In genomic region chr16:96684581-96684980, GRCm38 (mm10) we compare ENCODE assay signal across 8 mouse cellular contexts.
DNase-seq lines count a peak whose midpoint lies in the region; ATAC-seq and TF ChIP-seq lines count a peak whose summit lies in the region.

No protein-coding gene starts in this region.

- DNase-seq in cerebellum, adult 11 months = peak; percentile 51
- DNase-seq in urinary bladder, postnatal 14 days (ENCODE audit: low spot score) = peak; percentile 71
- DNase-seq in urinary bladder, postnatal 10 days (ENCODE audit: low spot score) = no peak
- peak; percentile 53 for DNase-seq in embryonic facial prominence, embryonic 10.5 days (ENCODE audit: low spot score)
- DNase-seq in hindlimb bud, embryonic 11.5 days (ENCODE audit: extremely low spot score, low read depth, low spot score) = peak; percentile 31
- DNase-seq in lung, postnatal 0 days (ENCODE audit: low spot score) = peak; percentile 51
- DNase-seq in right cerebral cortex, postnatal 10 days (ENCODE audit: low spot score in 2 of 2) = peak; percentile 73 to 84

- no peak overlapping the region for H3K27ac ChIP-seq in embryonic facial prominence, embryonic 10.5 days (replicated peaks)
- no peak overlapping the region for H3K27ac ChIP-seq in lung, postnatal 0 days (ENCODE audit: low read length)

- TF ChIP-seq CTCF in lung, postnatal 0 days (IDR thresholded peaks at IDR 0.05) = peak; percentile 81

- H3K9me3 ChIP-seq in embryonic facial prominence, embryonic 10.5 days = no peaks in the 10 kb centered on the region
- no peaks in the 10 kb centered on the region for H3K9me3 ChIP-seq in lung, postnatal 0 days (ENCODE audit: low read length)

- H3K27me3 ChIP-seq in embryonic facial prominence, embryonic 10.5 days (replicated peaks; ENCODE audit: low read depth, poor library complexity, severe bottlenecking) = no peaks in the 10 kb centered on the region
- H3K27me3 ChIP-seq in lung, postnatal 0 days (replicated peaks; ENCODE audit: insufficient read depth, low read length) = no peaks in the 10 kb centered on the region

- H3K36me3 ChIP-seq in embryonic facial prominence, embryonic 10.5 days (replicated peaks) = no peaks in the 10 kb centered on the region
- no peaks in the 10 kb centered on the region for H3K36me3 ChIP-seq in lung, postnatal 0 days (ENCODE audit: insufficient read depth, low read length)

- H3K4me1 ChIP-seq in embryonic facial prominence, embryonic 10.5 days = no peaks in the 10 kb centered on the region; the same call in 1 of the 2 replicates
- no peaks in the 10 kb centered on the region for H3K4me1 ChIP-seq in lung, postnatal 0 days (ENCODE audit: insufficient read depth, low read depth, low read length)

- H3K4me2 ChIP-seq in lung, postnatal 0 days (replicated peaks; ENCODE audit: low read depth, low read length) = no peak overlapping the region

- H3K4me3 ChIP-seq in embryonic facial prominence, embryonic 10.5 days = no peak overlapping the region
- H3K4me3 ChIP-seq in lung, postnatal 0 days (ENCODE audit: low read depth, low read length) = no peak overlapping the region

- WGBS in embryonic facial prominence, embryonic 10.5 days = 22% methylated on average over 4 of the region's 4 CpGs
- WGBS in lung, postnatal 0 days = 22% methylated on average over 4 of the region's 4 CpGs

- TF ChIP-seq EP300 in lung, postnatal 0 days (IDR thresholded peaks at IDR 0.05) = no peak

- ATAC-seq in cerebellum, adult (ENCODE audit: insufficient number of reproducible peaks, low FRiP score, low TSS enrichment) = no peak
- ATAC-seq in lung, postnatal 0 days = no peak

- no peak overlapping the region for H3K9ac ChIP-seq in lung, postnatal 0 days (replicated peaks; ENCODE audit: low read depth)
